Mouse (Mus musculus) MEL (cell line): ENCODE measurements around the gene Sept12. TPM values are rescaled to one million over a fixed set of nuclear protein-coding genes. Genes with fewer than 3 reads are reported as not detected.

ENCODE experiments used
- DNase-seq: peaks from one replicate; pipeline ENCODE4 v3.0.0; 2011; ENCODE audit warnings: low read depth, low spot score
- H3K27ac ChIP-seq: 2 replicates; pipeline ENCODE4 v1.5.1; 2012; ENCODE audit warnings: low read depth, mild to moderate bottlenecking, control low read depth, low read length, moderate library complexity; ENCODE audit not compliant: control insufficient read depth
- H3K27me3 ChIP-seq, 2 experiments: fragments of 150-350 bp in 1 of 2; sonication (generic) in 1 of 2; 2 replicates each; pipeline ENCODE4 v1.6.1; 2012; ENCODE audit warnings: low read length in 2 of 2, mild to moderate bottlenecking in 2 of 2, improper control_type of control experiment in 1 of 2, moderate library complexity in 1 of 2; ENCODE audit not compliant: insufficient read depth in 2 of 2, control insufficient read depth in 1 of 2
- H3K36me3 ChIP-seq, 2 experiments: 2 replicates each; pipeline ENCODE4 v1.6.1; 2012 to 2014; ENCODE audit warnings: low read length in 2 of 2, improper control_type of control experiment in 1 of 2, inconsistent platforms in 1 of 2, mild to moderate bottlenecking in 1 of 2; ENCODE audit not compliant: insufficient read depth in 2 of 2, control insufficient read depth in 1 of 2
- H3K4me1 ChIP-seq, 2 experiments: fragments of 150-350 bp in 1 of 2; sonication (generic) in 1 of 2; 2 replicates each; pipeline ENCODE4 v1.6.1; 2012; ENCODE audit warnings: low read length in 2 of 2, improper control_type of control experiment in 1 of 2, mild to moderate bottlenecking in 1 of 2; ENCODE audit not compliant: insufficient read depth in 2 of 2, control insufficient read depth in 1 of 2
- H3K4me3 ChIP-seq, 2 experiments: fragments of 150-350 bp in 1 of 2; sonication (generic) in 1 of 2; 2 replicates each; pipeline ENCODE4 v1.5.1; 2012; ENCODE audit warnings: low read depth in 2 of 2, low read length in 2 of 2, mild to moderate bottlenecking in 2 of 2, moderate library complexity in 2 of 2, control low read depth in 1 of 2, improper control_type of control experiment in 1 of 2; ENCODE audit not compliant: control insufficient read depth in 1 of 2, insufficient read depth in 1 of 2
- H3K79me2 ChIP-seq: 2 replicates; pipeline ENCODE4 v1.6.1; 2012; ENCODE audit warnings: mild to moderate bottlenecking, low read length, moderate library complexity; ENCODE audit not compliant: control insufficient read depth, poor library complexity, insufficient read depth
- H3K9ac ChIP-seq: 2 replicates; pipeline ENCODE4 v1.6.1; 2012; ENCODE audit warnings: low read depth, mild to moderate bottlenecking, control low read depth, low read length, moderate library complexity; ENCODE audit not compliant: control insufficient read depth, poor library complexity, severe bottlenecking
- H3K9me3 ChIP-seq: fragments of 150-350 bp; sonication (generic); replicated peaks from 2 replicates; pipeline ENCODE4 v1.6.1; 2012; ENCODE audit warnings: mild to moderate bottlenecking, low read length, improper control_type of control experiment, moderate library complexity; ENCODE audit not compliant: insufficient read depth
- BHLHE40 ChIP-seq: IDR thresholded peaks from 2 replicates; pipeline ENCODE4 v1.6.1; 2012; ENCODE audit warnings: low read depth, mild to moderate bottlenecking, inconsistent platforms, low read length, improper control_type of control experiment, borderline replicate concordance
- CHD1 ChIP-seq: IDR thresholded peaks from 2 replicates; pipeline ENCODE4 v1.6.1; 2012; ENCODE audit warnings: low read depth, mild to moderate bottlenecking, inconsistent platforms, low read length, improper control_type of control experiment
- CHD2 ChIP-seq: IDR thresholded peaks from 2 replicates; pipeline ENCODE4 v1.6.1; 2011; ENCODE audit warnings: low read length, improper control_type of control experiment
- CTCF ChIP-seq, 3 experiments: IDR thresholded peaks in 2 of 3; conservative IDR thresholded peaks in 1 of 3; 2 replicates each; pipeline ENCODE4 v1.5.1; 2011 to 2012; ENCODE audit warnings: low read length in 3 of 3, low read depth in 2 of 3, mild to moderate bottlenecking in 2 of 3, improper control_type of control experiment in 1 of 3, inconsistent platforms in 1 of 3, mixed read lengths in 1 of 3, moderate library complexity in 1 of 3; ENCODE audit not compliant: control insufficient read depth in 1 of 3, insufficient read depth in 1 of 3, poor library complexity in 1 of 3, severe bottlenecking in 1 of 3
- ELF1 ChIP-seq: IDR thresholded peaks from 2 replicates; pipeline ENCODE4 v1.6.1; 2014; ENCODE audit warnings: low read depth, mild to moderate bottlenecking, inconsistent platforms, low read length, improper control_type of control experiment, moderate library complexity
- EP300 ChIP-seq, 2 experiments: IDR thresholded peaks; 2 replicates each; pipeline ENCODE4 v1.6.1; 2011; ENCODE audit warnings: improper control_type of control experiment in 2 of 2, low read length in 2 of 2, low read depth in 1 of 2, mild to moderate bottlenecking in 1 of 2
- GABPA ChIP-seq: IDR thresholded peaks from 2 replicates; pipeline ENCODE4 v1.6.1; 2012; ENCODE audit warnings: low read depth, mild to moderate bottlenecking, inconsistent platforms, low read length, improper control_type of control experiment, moderate library complexity
- HCFC1 ChIP-seq: IDR thresholded peaks from 2 replicates; pipeline ENCODE4 v1.6.1; 2012; ENCODE audit warnings: low read depth, mild to moderate bottlenecking, inconsistent platforms, low read length, improper control_type of control experiment, moderate library complexity
- JUND ChIP-seq: IDR thresholded peaks from 2 replicates; pipeline ENCODE4 v1.6.1; 2011; ENCODE audit warnings: low read depth, mild to moderate bottlenecking, improper control_type of control experiment, low read length
- KAT2A ChIP-seq: conservative IDR thresholded peaks from 2 replicates; pipeline ENCODE4 v1.6.1; 2012; ENCODE audit warnings: low read depth, low read length, improper control_type of control experiment, inconsistent platforms
- MAFK ChIP-seq: IDR thresholded peaks from 2 replicates; pipeline ENCODE4 v1.6.1; 2011; ENCODE audit warnings: low read depth, mild to moderate bottlenecking, low read length, improper control_type of control experiment, borderline replicate concordance
- MAX ChIP-seq: IDR thresholded peaks from 2 replicates; pipeline ENCODE4 v1.6.1; 2011; ENCODE audit warnings: low read length, improper control_type of control experiment
- MAZ ChIP-seq: IDR thresholded peaks from 2 replicates; pipeline ENCODE4 v1.6.1; 2012; ENCODE audit warnings: low read depth, mild to moderate bottlenecking, inconsistent platforms, low read length, improper control_type of control experiment
- MYB ChIP-seq: IDR thresholded peaks from 2 replicates; pipeline ENCODE4 v1.6.1; 2011; ENCODE audit warnings: mild to moderate bottlenecking, low read depth, low read length, improper control_type of control experiment
- MYC ChIP-seq: IDR thresholded peaks from 2 replicates; pipeline ENCODE4 v1.6.1; 2011; ENCODE audit warnings: low read depth, mild to moderate bottlenecking, low read length, improper control_type of control experiment, moderate library complexity
- NELFE ChIP-seq: IDR thresholded peaks from 2 replicates; pipeline ENCODE4 v1.6.1; 2011; ENCODE audit warnings: low read depth, low read length, improper control_type of control experiment
- POLR2A ChIP-seq, 2 experiments: IDR thresholded peaks; 2 replicates each; pipeline ENCODE4 v1.6.1; 2011 to 2012; ENCODE audit warnings: low read length in 2 of 2, mild to moderate bottlenecking in 2 of 2, control low read depth in 1 of 2, improper control_type of control experiment in 1 of 2, low read depth in 1 of 2, moderate library complexity in 1 of 2; ENCODE audit not compliant: control insufficient read depth in 1 of 2, insufficient read depth in 1 of 2, poor library complexity in 1 of 2
- RCOR1 ChIP-seq: IDR thresholded peaks from 2 replicates; pipeline ENCODE4 v1.6.1; 2012; ENCODE audit warnings: low read depth, mild to moderate bottlenecking, inconsistent platforms, low read length, improper control_type of control experiment
- SIN3A ChIP-seq: IDR thresholded peaks from 2 replicates; pipeline ENCODE4 v1.6.1; 2012; ENCODE audit warnings: low read length, improper control_type of control experiment, inconsistent platforms
- TCF12 ChIP-seq: IDR thresholded peaks from 2 replicates; pipeline ENCODE4 v1.6.1; 2014; ENCODE audit warnings: low read depth, mild to moderate bottlenecking, inconsistent platforms, low read length, improper control_type of control experiment, moderate library complexity
- UBTF ChIP-seq: IDR thresholded peaks from 2 replicates; pipeline ENCODE4 v1.6.1; 2012; ENCODE audit warnings: low read depth, mild to moderate bottlenecking, inconsistent platforms, low read length, improper control_type of control experiment, moderate library complexity, borderline replicate concordance; ENCODE audit not compliant: insufficient read depth
- USF1 ChIP-seq: IDR thresholded peaks from 2 replicates; pipeline ENCODE4 v1.6.1; 2014; ENCODE audit warnings: low read depth, mild to moderate bottlenecking, inconsistent platforms, low read length, improper control_type of control experiment, moderate library complexity
- ZKSCAN1 ChIP-seq: IDR thresholded peaks from 2 replicates; pipeline ENCODE4 v1.6.1; 2012; ENCODE audit warnings: low read depth, mild to moderate bottlenecking, inconsistent platforms, low read length, improper control_type of control experiment, moderate library complexity
- polyA plus RNA-seq, 2 experiments: library from polyadenylated mRNA; stranded (reverse) in 1 of 2; unstranded in 1 of 2; fragments of >175 nt in 1 of 2; fragments of >200 nt in 1 of 2; gene quantifications; 2 replicates each; pipeline versions ENCODE4 v1.2.1 to v1.2.4; 2012; ENCODE audit warnings: low replicate concordance in 2 of 2, low read depth in 1 of 2; ENCODE audit not compliant: insufficient read length in 2 of 2, insufficient read depth in 1 of 2, missing spikeins in 1 of 2
- total RNA-seq: library from RNA; depleted of rRNA; stranded (reverse); fragments of 300-350 nt; gene quantifications from 2 replicates; pipeline ENCODE4 v1.2.3, GENCODE M21; 2012

The Sept12 gene
- total and polyA plus RNA-seq, 3 experiments = 0.07 TPM; not detected in 2

- no peaks in the 10 kb centered on the region for H3K27me3 ChIP-seq
These were observed 32.2 kb upstream of the Sept12 start for GRCm38 (mm10) chr16:5029847-5030246.

DNA sequence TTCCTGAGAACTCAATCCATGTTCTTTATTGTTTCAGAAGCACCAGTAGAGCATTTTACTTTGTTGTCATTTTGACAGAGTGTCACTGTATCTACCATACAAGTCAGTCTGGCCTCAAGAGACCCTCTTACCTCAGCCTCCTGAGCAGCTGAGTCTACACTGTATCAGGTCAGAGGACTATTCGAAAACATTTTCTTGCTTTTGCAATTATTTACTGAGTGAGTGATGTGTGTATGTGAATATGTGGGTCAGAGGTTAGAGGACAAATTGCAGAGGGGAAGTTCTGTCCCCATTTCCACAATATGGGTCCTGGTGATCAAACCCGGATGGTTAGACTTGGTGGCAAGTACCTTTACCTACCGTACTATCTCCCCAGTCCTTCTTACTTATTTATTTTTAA is 26.4 kb upstream of the Sept12 start:
- no peak for TF ChIP-seq KAT2A
- no peak for TF ChIP-seq TCF12
- TF ChIP-seq UBTF = no peak
- no peak for TF ChIP-seq BHLHE40
- no peak for TF ChIP-seq USF1
- no peak for TF ChIP-seq CHD1
- no peak for TF ChIP-seq JUND
- TF ChIP-seq CTCF (IDR thresholded peaks at IDR 0.05 in 2 of 3, conservative IDR thresholded peaks at IDR 0.05 in 1 of 3; ENCODE audit: control insufficient read depth in 1 of 3, insufficient read depth in 1 of 3, low read depth in 2 of 3, low read length in 3 of 3, poor library complexity in 1 of 3, severe bottlenecking in 1 of 3) = no peak
- no peak for TF ChIP-seq NELFE
- TF ChIP-seq ELF1 = no peak
- TF ChIP-seq, all 39 proteins: peak for 0
- H3K4me1 ChIP-seq = no peaks in the 10 kb centered on the region
- H3K9ac ChIP-seq = no peak overlapping the region
- no peak for DNase-seq
- no peaks in the 10 kb centered on the region for H3K79me2 ChIP-seq
- H3K36me3 ChIP-seq = peaks cover 0 to 19% of the 10 kb centered on the region in 2 experiments; a peak in 2 of 4 replicates
- H3K27me3 ChIP-seq = no peaks in the 10 kb centered on the region
- no peak overlapping the region for H3K4me3 ChIP-seq
- no peaks in the 10 kb centered on the region for H3K9me3 ChIP-seq
- H3K27ac ChIP-seq = no peak overlapping the region

More at GRCm38 (mm10) chr16:5029847-5030246, 32.2 kb upstream of the Sept12 start:
- H3K4me3 ChIP-seq = no peak overlapping the region
- TF ChIP-seq CHD2 (no peak), ZKSCAN1 (no peak), MAZ (no peak), MYC (no peak), RCOR1 (no peak), MAX (no peak), NELFE (no peak), EP300 (IDR thresholded peaks at IDR 0.05; ENCODE audit: low read depth in 1 of 2, low read length in 2 of 2) (no peak), SIN3A (no peak), HCFC1 (no peak), POLR2A (IDR thresholded peaks at IDR 0.05; ENCODE audit: control insufficient read depth in 1 of 2, insufficient read depth in 1 of 2, low read depth in 1 of 2, low read length in 2 of 2, poor library complexity in 1 of 2) (no peak), MYB (no peak), USF1 (no peak), GABPA (no peak), MAFK (no peak)
- no peak overlapping the region for H3K9ac ChIP-seq
- H3K9me3 ChIP-seq = no peaks in the 10 kb centered on the region
- no peaks in the 10 kb centered on the region for H3K4me1 ChIP-seq
- H3K36me3 ChIP-seq = peaks cover 2 to 44% of the 10 kb centered on the region in 2 experiments; a peak in 2 of 4 replicates
- no peak for DNase-seq
- H3K79me2 ChIP-seq = no peaks in the 10 kb centered on the region
- H3K27ac ChIP-seq = no peak overlapping the region
